Mouse (Mus musculus) megakaryocyte, embryonic 14.5 days (primary cell): ENCODE results near the gene Nr3c2. TPM values are rescaled to one million over a fixed set of nuclear protein-coding genes. Genes with fewer than 3 reads are reported as not detected.

Experiments used
- H3K27me3 ChIP-seq: replicated peaks from 2 replicates; pipeline ENCODE3; 2012; ENCODE audit warnings: inconsistent platforms
- H3K36me3 ChIP-seq: replicated peaks from 2 replicates; pipeline ENCODE3; 2012; ENCODE audit warnings: low read length, inconsistent platforms, mixed read lengths
- H3K4me1 ChIP-seq: 2 replicates; pipeline ENCODE4 v1.6.1; 2012; ENCODE audit warnings: inconsistent platforms
- H3K4me3 ChIP-seq: replicated peaks from 2 replicates; pipeline ENCODE3; 2012; ENCODE audit warnings: moderate library complexity, mild to moderate bottlenecking, inconsistent platforms
- H3K9me3 ChIP-seq: 2 replicates; pipeline ENCODE4 v1.6.1; 2012; ENCODE audit warnings: inconsistent platforms
- FLI1 ChIP-seq: IDR thresholded peaks from 2 replicates; pipeline ENCODE4 v1.6.1; 2012; ENCODE audit warnings: low read length, inconsistent platforms, mixed read lengths
- GATA1 ChIP-seq: IDR thresholded peaks from 3 replicates; pipeline ENCODE4 v1.6.1; 2012; ENCODE audit warnings: mixed read lengths, low read length, inconsistent platforms, borderline replicate concordance
- polyA plus RNA-seq: library from polyadenylated mRNA; stranded (reverse); fragments of >175 nt; gene quantifications from 2 replicates; pipeline ENCODE4 v1.2.3, GENCODE M21; 2012; ENCODE audit warnings: low replicate concordance; ENCODE audit not compliant: insufficient read depth

Nr3c2 gene
- polyA plus RNA-seq, 1 experiment, result not detected

DNA sequence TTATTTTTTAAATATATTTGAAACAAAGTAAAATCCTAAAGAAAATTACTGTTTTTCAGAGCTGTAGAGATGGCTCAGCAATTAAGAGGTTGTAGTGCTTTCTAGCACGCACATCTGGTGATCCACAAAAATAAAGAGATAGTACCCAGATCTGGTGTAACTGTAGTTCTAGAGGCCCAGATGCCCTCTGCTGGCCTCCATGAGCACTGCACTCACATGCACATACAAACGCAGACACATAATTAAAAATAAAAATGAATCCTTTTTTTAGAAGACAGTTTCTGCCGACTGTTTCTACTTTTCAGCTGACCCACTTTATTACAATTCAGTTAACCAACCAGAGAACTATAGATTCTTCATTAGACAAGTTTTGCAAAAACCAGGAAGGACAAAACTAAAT, 117.5 kb downstream of the Nr3c2 start:
- no peak for TF ChIP-seq GATA1
- H3K27me3 ChIP-seq, result no peaks in the 10 kb centered on the region
- no peak overlapping the region for H3K4me3 ChIP-seq
- no peaks in the 10 kb centered on the region for H3K4me1 ChIP-seq
- no peaks in the 10 kb centered on the region for H3K36me3 ChIP-seq
- peaks cover 5% of the 10 kb centered on the region for H3K9me3 ChIP-seq

DNA sequence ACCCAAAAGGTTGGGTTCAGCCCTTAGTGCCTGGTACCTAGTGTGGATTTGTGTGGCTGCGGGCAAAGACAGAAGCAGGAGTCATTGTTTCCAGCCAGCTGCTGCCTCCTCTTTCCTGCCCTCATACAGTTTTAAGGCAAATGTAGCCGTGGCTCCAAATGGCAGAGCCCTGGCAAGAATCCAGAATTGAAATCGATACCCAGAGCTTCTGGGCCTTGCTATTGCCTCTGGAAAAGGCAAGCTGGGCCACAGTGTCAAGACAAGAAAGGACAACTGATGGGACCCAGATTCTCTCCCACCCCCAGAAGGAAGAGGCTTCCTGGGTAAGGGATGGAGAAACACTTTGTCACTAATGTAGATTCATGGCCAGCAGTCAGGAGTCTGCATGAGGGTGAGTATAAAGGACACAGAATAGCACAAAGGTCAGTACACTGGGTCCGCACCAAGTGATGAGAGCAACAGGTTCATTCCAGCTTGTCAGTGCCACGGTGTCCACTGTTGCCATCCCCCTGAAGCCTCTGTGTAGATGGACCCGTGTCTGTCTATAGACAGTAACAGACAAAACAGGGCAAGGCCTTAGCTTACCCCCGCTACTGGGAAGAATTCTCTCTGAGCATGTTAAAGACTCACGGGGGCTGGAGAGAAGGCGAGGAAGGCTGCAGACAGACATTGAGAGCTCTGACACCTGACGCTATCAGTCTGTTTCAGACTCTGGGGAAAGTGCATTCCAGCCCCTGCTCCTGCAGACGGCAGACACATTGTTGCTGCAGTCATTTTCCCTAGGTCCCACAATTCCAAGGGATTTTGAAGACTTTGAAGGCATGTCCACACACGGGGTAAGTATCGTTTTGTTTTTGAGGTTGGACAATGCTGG, 124.8 kb downstream of the Nr3c2 start:
- no peak for TF ChIP-seq GATA1
- no peak for TF ChIP-seq FLI1
- Histone ChIP-seq H3K9me3 (peaks cover 10% of the 10 kb centered on the region; the same call in 1 of the 2 replicates), H3K4me3 (no peak overlapping the region), H3K36me3 (no peaks in the 10 kb centered on the region), H3K4me1 (no peaks in the 10 kb centered on the region), H3K27me3 (no peaks in the 10 kb centered on the region)

- Histone ChIP-seq H3K4me1 (no peaks in the 10 kb centered on the region), H3K36me3 (no peaks in the 10 kb centered on the region), H3K9me3 (0 out of 2 replicates have a peak, but pooled peaks cover 3% of the 10 kb centered on the region), H3K4me3 (no peak overlapping the region), H3K27me3 (no peaks in the 10 kb centered on the region)
- TF ChIP-seq FLI1 (no peak), GATA1 (no peak)
These were observed 132.0 kb downstream of the Nr3c2 start for GRCm38 (mm10) chr8:77031213-77031612.

DNA sequence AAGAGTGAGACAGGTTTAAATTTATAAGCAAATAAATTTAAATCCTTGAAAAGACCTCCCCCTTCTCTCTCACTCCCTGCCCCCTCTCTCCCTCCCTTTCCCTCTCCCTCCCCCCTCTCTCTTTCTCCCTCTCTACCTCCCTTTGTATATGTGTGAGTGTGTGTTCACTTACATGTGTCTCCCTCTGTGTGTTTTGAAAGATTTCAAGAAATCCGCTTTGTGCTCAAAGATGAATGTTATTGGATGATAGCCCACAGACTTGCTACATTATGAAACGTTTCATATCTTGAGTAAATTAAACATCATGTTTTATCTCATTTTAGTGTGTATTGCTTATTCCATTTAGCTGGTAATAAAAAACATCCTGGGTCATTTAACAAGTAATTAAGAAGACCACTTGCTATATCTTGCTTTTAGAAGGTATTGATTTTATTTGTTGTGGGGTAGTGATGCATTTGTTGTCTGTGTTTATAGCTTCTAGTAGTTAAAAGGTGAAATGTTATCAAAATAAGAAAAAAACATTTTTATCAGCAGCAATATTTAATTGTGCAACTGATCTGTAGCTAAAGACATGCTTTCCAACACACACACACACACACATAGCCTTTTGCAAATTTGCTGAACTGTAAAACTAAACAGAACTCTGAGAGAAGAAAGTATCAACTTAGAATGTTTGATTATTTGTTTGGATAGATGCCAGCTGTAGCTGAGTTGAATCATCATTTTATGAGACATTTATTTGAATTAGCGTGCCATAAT, 134.6 kb downstream of the Nr3c2 start:
- no peak for TF ChIP-seq GATA1
- TF ChIP-seq FLI1, result no peak
- Histone ChIP-seq H3K27me3 (no peaks in the 10 kb centered on the region), H3K36me3 (no peaks in the 10 kb centered on the region)

GRCm38 (mm10) chr8:77034465-77034829, 135.2 kb downstream of the Nr3c2 start:
- no peaks in the 10 kb centered on the region for H3K4me1 ChIP-seq
- TF ChIP-seq GATA1, result no peak
- no peak for TF ChIP-seq FLI1
- peaks cover 6% of the 10 kb centered on the region; the same call in 1 of the 2 replicates for H3K9me3 ChIP-seq

More for the DNA sequence above, 134.6 kb downstream of the Nr3c2 start:
- Histone ChIP-seq H3K9me3 (peaks cover 6% of the 10 kb centered on the region; the same call in 1 of the 2 replicates), H3K4me1 (no peaks in the 10 kb centered on the region), H3K4me3 (no peak overlapping the region)

GRCm38 (mm10) chr8:77041214-77041613, 142.0 kb downstream of the Nr3c2 start:
- H3K9me3 ChIP-seq, result peaks cover 10% of the 10 kb centered on the region
- H3K4me1 ChIP-seq, result no peaks in the 10 kb centered on the region
- H3K27me3 ChIP-seq, result no peaks in the 10 kb centered on the region
- H3K36me3 ChIP-seq, result no peaks in the 10 kb centered on the region
- H3K4me3 ChIP-seq, result no peak overlapping the region
- no peak for TF ChIP-seq FLI1
- TF ChIP-seq GATA1, result no peak

More at GRCm38 (mm10) chr8:77034465-77034829, 135.2 kb downstream of the Nr3c2 start:
- Histone ChIP-seq H3K4me3 (no peak overlapping the region), H3K36me3 (no peaks in the 10 kb centered on the region), H3K27me3 (no peaks in the 10 kb centered on the region)

- H3K4me1 ChIP-seq, result no peaks in the 10 kb centered on the region
- peaks cover 7% of the 10 kb centered on the region; the same call in 1 of the 2 replicates for H3K9me3 ChIP-seq
- H3K4me3 ChIP-seq, result no peak overlapping the region
- H3K27me3 ChIP-seq, result no peaks in the 10 kb centered on the region
- H3K36me3 ChIP-seq, result no peaks in the 10 kb centered on the region
- TF ChIP-seq GATA1 (no peak), FLI1 (no peak)
These were observed 145.6 kb downstream of the Nr3c2 start for GRCm38 (mm10) chr8:77044849-77045248.

DNA sequence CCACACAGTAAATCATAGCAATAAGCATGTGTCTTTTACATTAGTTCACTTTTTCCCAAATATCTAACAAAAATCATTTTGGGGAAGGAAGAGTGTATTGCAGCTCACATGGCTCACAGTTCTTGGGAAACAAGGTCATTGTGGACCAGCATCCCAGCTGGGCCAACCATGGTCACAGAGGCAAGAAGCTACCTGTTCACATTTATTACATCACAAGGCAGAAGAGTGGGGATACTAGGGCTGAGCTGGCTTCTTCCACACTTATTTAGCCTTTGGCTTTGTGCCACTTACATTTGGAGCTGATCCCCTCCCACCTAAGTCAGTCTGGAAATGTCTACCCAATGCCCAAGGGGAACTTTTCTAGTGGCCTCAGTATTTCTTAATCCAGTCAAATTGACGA, 146.5 kb downstream of the Nr3c2 start:
- TF ChIP-seq GATA1 (no peak), FLI1 (no peak)
- Histone ChIP-seq H3K4me3 (no peak overlapping the region), H3K27me3 (no peaks in the 10 kb centered on the region), H3K36me3 (no peaks in the 10 kb centered on the region), H3K9me3 (peaks cover 7% of the 10 kb centered on the region; the same call in 1 of the 2 replicates), H3K4me1 (no peaks in the 10 kb centered on the region)

GRCm38 (mm10) chr8:77046217-77046616, 147.0 kb downstream of the Nr3c2 start:
- H3K36me3 ChIP-seq, result no peaks in the 10 kb centered on the region
- no peaks in the 10 kb centered on the region for H3K27me3 ChIP-seq
- H3K9me3 ChIP-seq, result peaks cover 6% of the 10 kb centered on the region; the same call in 1 of the 2 replicates
- no peak for TF ChIP-seq FLI1
- TF ChIP-seq GATA1, result no peak
- no peak overlapping the region for H3K4me3 ChIP-seq
- H3K4me1 ChIP-seq, result no peaks in the 10 kb centered on the region

DNA sequence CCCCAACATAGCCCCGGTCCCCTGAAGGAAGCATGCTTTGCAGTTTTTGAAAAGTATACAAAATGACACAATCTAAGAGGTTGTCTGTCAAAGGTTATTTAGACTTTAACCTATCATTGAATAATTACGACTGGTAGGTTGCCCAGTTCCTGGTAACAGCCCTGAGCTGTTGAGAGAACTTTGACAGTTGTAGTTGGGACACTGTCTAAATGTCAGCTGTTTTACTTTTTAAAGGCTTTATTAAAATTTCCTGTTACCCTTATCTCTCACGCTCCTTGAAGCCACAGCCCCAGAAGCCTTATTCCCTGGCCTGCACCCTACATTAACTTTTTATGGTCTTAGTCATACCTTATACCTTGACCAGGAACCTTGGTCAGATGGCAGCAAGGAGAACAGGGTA, 147.5 kb downstream of the Nr3c2 start:
- no peaks in the 10 kb centered on the region for H3K27me3 ChIP-seq
- H3K36me3 ChIP-seq, result no peaks in the 10 kb centered on the region
- H3K4me3 ChIP-seq, result no peak overlapping the region
- H3K9me3 ChIP-seq, result peaks cover 10% of the 10 kb centered on the region; the same call in 1 of the 2 replicates
- no peak for TF ChIP-seq GATA1
- no peak for TF ChIP-seq FLI1
- H3K4me1 ChIP-seq, result no peaks in the 10 kb centered on the region
